Mouse (Mus musculus): ENCODE measurements around the gene Olfm1. TPM values are rescaled to one million over a fixed set of nuclear protein-coding genes. Genes with fewer than 3 reads are reported as not detected.
A peak's percentile ranks its signal among the peaks of the same experiment; 100 is the strongest.

The Olfm1 gene
- total RNA-seq, 1 experiment from 2014 or later, result 1.2 TPM

- ATAC-seq (replicated peaks; ENCODE audit: low read depth, poor library complexity, severe bottlenecking), result no peak
These were observed 8.6 kb downstream of the Olfm1 start for GRCm38 (mm10) chr2:28201441-28201841.

- ATAC-seq (replicated peaks; ENCODE audit: low read depth, poor library complexity, severe bottlenecking), result peak; percentile 79
These were observed 11.4 kb downstream of the Olfm1 start for GRCm38 (mm10) chr2:28204167-28204566.

DNA sequence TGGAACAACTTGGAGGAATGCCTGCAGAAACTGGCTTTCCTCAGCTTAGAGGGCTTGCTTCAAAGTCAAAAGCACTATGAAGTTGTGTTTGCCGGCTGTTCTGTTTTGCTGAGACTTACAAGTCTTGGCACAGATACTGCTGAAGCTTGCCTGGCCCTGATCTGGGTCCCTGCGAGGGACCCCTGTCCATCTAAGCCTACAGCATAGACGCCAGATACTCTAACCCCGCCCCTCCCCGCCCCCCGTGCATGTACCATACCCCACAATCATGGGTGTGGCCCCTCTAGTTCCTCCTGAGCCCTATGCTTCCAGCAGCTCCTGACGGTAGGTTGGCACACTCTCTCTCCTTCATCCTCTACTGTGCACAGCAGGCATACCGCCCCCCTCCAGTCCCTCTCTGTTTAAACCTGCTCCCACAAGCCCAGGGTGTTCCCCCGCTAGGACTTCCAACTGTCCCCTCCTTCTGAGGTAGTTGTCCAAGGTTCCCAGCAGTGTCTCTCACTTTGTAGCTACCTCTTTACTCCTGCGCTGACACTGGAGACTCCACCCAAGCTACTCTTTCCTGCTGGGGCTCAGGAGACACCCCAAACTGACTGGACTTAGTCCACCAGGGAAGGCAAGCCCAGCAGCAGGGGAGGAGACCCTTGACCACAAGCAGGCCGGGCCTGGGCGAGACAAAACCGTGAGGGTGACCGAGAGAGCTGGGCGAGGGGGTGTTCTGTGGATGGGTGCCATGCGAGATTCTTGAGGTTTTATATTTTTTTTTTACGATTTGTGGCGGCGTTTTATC, 12.1 kb downstream of the Olfm1 start:
- ATAC-seq (replicated peaks; ENCODE audit: low read depth, poor library complexity, severe bottlenecking), result no peak

- ATAC-seq (replicated peaks; ENCODE audit: low read depth, poor library complexity, severe bottlenecking), result peak; percentile 55
These were observed 12.6 kb downstream of the Olfm1 start for GRCm38 (mm10) chr2:28205467-28205805.

DNA sequence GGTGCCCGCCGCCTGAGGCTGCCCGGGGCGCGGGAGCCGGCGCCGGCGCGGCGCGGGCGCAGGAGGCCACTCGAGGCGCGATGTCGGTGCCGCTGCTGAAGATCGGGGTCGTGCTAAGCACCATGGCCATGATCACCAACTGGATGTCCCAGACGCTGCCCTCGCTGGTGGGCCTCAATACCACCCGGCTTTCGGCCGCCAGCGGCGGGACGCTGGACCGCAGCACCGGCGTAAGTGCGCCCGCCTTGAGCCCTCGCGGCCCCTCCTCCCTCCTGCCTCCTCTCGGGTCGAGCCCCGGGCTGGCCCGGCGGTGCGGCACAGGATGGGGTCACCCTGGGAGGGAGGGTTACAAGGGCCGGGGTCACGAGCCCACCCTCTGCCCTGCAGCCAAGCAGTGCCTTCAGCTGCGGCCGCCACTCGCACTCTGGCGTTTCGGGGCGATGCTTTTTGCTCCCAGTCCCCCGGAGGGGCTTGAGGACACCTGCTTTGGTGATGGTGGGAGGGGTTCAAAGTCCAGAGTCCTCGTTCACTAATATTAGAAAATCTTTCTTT, 13.2 kb downstream of the Olfm1 start:
- ATAC-seq (replicated peaks; ENCODE audit: low read depth, poor library complexity, severe bottlenecking), result no peak

- ATAC-seq (replicated peaks; ENCODE audit: low read depth, poor library complexity, severe bottlenecking), result no peak
These were observed 13.7 kb downstream of the Olfm1 start for GRCm38 (mm10) chr2:28206472-28206871.

- no peak for ATAC-seq (replicated peaks; ENCODE audit: low read depth, poor library complexity, severe bottlenecking)
These were observed 14.5 kb downstream of the Olfm1 start for GRCm38 (mm10) chr2:28207200-28207750.

- no peak for ATAC-seq (replicated peaks; ENCODE audit: low read depth, poor library complexity, severe bottlenecking)
These were observed 15.4 kb downstream of the Olfm1 start for GRCm38 (mm10) chr2:28208130-28208745.

DNA sequence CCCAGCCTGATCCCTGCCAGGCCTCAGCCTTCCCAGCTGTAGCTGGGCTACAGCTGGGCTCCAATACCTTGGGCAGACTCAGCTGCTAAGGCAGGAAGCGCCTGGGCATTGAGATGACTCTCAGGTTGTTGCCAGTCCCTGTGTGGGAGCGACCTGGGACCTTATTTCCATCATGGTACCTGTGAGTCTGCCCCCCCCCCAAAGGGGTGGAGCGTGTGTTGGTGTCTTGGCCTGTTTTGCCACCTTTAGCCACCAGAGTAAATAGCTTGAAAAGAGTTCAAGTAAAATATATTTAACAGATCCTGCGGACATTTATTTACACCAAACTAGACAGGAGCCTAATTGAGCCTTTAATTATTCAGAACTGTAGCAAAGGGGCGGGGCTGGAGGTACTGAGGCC, 16.4 kb downstream of the Olfm1 start:
- no peak for ATAC-seq (replicated peaks; ENCODE audit: low read depth, poor library complexity, severe bottlenecking)

- ATAC-seq (replicated peaks; ENCODE audit: low read depth, poor library complexity, severe bottlenecking), result no peak
These were observed 16.9 kb downstream of the Olfm1 start for GRCm38 (mm10) chr2:28209653-28210052.

GRCm38 (mm10) chr2:28210273-28210672, 17.5 kb downstream of the Olfm1 start:
- ATAC-seq (replicated peaks; ENCODE audit: low read depth, poor library complexity, severe bottlenecking), result no peak

GRCm38 (mm10) chr2:28211531-28212281, 18.9 kb downstream of the Olfm1 start:
- no peak for ATAC-seq (replicated peaks; ENCODE audit: low read depth, poor library complexity, severe bottlenecking)

DNA sequence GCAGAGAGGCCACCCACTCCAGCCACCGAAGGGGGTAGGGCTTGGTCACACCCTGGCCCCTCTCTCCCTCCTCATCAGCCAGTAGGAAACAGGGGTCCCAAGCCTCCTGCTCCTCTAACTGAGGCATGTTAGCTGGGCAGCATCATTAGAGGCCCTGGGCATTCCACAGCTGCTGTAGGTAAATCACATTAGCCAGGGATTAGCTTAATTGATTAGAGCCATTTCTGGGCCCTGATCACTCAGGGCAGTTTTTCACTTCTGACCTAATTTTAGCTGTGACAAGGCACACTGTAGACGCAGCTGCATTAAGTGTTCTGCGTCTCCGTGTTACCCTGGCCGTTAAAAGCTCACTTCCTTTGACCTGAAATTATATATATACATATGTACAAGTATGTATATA, 20.1 kb downstream of the Olfm1 start:
- ATAC-seq (replicated peaks; ENCODE audit: low read depth, poor library complexity, severe bottlenecking), result no peak

DNA sequence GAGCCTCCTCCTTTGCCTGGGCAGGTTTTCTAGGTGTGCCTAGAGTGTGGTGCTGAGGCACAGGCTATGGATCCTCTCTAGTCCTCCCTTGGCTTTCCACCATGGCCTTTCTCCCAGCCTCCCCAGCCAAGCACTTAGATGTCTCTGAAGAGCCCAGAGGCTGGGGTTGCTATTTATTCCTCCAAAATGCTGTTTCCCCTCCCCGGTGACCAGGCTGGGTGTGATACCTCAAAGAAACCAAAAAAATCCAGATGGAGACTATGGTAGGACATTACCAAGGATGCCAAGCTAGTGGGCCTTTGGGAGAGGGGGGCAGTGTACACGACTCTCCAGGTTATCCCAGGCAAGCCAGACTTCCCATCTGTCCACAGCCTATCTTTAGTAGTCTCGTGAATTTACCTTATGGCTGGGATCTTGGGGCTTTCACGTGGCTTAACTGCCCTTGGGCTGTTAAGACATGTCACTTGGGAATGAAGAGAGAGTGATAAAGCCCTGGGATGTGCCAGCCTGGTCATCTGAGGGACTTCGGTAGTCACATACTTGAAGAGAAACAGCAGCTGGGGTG, 23.5 kb downstream of the Olfm1 start:
- ATAC-seq (replicated peaks; ENCODE audit: low read depth, poor library complexity, severe bottlenecking), result no peak

GRCm38 (mm10) chr2:28217783-28218182, 25.0 kb downstream of the Olfm1 start:
- ATAC-seq (replicated peaks; ENCODE audit: low read depth, poor library complexity, severe bottlenecking), result no peak

DNA sequence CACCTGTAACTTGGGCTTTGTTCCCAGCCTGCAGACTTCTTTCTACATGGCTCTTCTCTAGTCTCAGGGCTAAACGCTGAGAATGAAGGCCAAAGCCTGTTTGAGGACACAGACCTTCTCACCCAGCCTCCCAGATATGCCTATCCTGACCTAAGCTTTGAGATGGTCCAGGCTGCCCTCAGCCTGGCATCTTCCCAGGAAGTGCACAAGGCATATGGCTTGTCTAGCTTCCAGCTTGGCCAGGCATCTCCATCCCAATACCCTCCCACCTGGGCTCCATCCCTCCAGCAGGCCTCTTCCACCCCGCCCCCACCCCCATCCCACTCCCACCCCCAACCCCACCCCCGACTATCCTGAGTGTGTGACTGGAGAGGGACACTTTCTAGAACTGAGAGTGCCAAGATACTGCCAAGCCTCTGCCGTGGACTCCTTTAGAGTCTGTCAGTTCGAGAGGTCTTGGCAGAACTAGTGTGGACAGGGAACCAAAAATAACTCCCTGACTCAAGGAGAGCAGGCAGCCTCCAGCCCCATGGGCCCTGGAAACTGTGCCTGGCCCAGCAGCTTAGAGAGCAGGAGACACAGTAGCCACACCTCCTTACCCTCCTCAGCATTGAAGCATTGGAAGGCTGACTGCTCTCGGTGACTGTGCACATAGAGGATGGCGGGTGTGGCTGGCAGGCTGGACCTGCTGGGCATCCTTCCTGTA, 26.0 kb downstream of the Olfm1 start:
- ATAC-seq (replicated peaks; ENCODE audit: low read depth, poor library complexity, severe bottlenecking), result no peak

GRCm38 (mm10) chr2:28219625-28220024, 26.8 kb downstream of the Olfm1 start:
- no peak for ATAC-seq (replicated peaks; ENCODE audit: low read depth, poor library complexity, severe bottlenecking)

DNA sequence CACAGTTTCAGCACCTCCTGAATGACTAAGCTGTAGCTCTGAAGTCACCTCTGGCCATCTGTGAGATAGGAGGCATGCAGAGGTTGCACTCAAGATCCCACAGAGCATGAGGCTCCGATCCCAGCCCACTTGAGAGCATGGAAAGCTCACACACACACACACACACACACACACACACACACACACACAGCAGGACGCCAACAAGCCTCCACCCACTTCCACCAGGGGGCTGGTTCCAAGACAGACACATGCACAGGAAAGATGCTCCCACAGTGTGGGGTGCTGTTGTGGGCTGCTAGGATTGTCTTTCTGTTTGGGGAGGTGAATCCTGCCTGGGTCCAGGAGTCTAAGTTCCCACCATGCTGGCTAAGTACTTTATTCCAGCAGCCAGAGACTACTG, 29.0 kb downstream of the Olfm1 start:
- ATAC-seq (replicated peaks; ENCODE audit: low read depth, poor library complexity, severe bottlenecking), result no peak

- ATAC-seq (replicated peaks; ENCODE audit: low read depth, poor library complexity, severe bottlenecking), result no peak
These were observed 32.0 kb downstream of the Olfm1 start for GRCm38 (mm10) chr2:28224819-28225218.

DNA sequence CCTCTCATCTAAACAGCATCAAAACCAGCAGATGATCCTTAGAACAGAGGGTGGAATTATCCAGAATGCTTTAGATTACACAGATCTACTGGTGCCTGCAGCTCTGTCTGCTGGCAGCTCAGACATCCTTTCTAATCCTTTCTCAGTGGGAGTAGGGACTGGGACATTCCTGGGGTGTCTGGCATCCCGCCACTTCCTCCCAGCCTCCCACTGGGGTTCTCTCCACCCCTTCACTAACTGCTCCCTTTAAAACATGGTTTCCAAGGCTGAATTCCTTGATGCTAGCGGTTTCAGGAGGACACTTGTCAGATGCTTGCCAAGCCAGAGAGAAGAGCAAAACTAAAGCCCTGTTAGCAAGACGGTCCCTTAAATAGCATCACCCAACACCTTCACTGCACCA, 33.1 kb downstream of the Olfm1 start:
- ATAC-seq (replicated peaks; ENCODE audit: low read depth, poor library complexity, severe bottlenecking), result no peak
